Mouse (Mus musculus) frontal cortex, postnatal 14 days (tissue): ENCODE measurements around the gene Gm45713.
A peak's percentile ranks its signal among the peaks of the same experiment; 100 is the strongest.
"Not testable (repeated sequence)": the region's sequence is repeated elsewhere in the genome, so short reads cannot be mapped to it uniquely, and the experiment has no call there.

ENCODE experiments used
- DNase-seq, 2 experiments: peaks; one replicate each; pipeline ENCODE4 v3.0.0; 2022; ENCODE audit warnings: low spot score in 2 of 2

Gene Gm45713

DNA sequence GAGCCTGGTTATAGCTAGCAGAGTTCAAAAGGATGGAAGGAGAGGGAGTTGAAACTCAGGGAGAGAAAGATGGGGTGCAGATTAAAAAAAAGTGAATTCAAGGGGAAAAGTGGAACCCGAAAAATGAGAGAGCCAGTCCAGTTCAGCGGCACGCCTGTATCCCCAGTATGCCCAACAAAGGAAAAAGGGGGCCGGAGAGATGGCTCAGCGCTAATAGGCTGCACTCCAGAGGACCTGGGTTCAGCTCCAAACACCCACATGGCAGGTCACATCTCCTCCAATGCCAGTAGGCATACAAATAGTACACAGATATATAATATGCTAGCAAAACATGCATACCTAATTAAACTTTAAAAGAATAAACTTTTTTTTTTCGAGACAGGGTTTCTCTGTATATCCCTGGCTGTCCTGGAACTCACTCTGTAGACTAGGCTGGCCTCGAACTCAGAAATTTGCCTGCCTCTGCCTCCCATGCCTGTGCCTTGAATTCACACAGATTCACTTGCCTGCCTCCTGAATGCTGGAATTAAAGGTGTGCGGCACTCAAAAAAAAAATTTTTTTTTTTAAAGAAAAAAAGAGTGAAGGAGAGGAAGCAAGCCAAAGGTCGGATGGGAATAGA is 27.1 kb upstream of the Gm45713 start:
- no peak for DNase-seq

- no peak for DNase-seq
Observed at GRCm38 (mm10) chr7:45162551-45162950, 26.5 kb upstream of the Gm45713 start.

DNA sequence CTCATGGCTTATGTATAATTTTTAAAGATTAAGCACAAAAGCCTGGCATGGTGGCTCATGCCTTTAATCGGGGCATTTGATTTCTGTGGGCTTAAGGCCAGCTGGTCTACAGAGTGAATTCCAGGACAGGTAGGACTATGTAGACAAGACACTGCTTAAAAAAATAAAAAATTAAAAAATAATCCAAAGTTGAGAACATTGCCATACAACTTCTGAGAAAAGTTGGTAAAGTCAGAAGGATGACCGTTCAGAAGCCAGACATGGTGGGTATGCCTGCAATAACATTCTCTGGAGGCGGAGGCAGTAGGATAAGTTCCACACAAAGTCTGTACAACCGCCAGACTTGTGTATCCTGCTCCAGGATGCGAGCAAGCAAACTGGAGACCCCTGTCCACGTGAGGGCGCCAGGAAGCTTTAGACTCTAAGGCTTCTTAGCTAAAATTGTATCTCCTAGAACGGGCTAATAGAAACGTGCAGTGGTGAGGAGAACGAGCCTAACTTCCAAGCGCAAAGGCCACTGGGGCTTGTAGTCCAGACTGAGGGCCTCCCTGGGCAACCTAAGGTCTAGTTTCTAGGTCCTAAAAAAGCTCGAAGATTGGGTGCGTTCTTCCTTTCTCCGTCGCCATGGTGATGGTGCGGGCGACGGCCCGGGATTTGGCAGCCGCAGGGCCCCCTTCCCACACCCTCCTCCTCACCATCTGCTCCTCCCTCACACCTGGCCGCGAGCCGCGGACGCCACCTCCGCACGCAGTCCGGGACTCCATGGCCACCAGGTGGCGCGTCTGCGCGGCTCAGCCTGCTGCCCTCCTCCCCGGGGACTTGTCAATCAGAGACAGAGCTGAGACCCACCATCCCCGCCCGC is 25.8 kb upstream of the Gm45713 start:
- peak; percentile 89 to 90 for DNase-seq

DNA sequence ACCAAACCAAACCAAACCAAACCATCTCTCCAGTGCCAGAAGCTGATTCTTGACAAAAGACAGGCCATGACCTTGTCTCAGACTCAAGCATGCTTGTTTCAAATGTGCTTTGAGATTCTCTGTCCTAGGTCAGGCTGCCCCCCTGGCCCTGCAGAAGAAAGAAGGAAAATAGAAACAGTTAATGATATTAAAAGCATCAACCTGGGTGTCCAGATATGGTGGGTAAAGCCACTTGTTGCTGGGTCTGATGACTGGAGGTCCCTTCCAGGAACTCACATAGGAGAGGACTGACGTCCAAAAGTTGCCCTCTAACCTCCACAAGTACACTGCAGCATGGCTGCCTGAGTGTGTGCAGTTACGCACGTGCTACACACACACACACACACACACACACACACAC is 24.8 kb upstream of the Gm45713 start:
- no peak for DNase-seq

DNA sequence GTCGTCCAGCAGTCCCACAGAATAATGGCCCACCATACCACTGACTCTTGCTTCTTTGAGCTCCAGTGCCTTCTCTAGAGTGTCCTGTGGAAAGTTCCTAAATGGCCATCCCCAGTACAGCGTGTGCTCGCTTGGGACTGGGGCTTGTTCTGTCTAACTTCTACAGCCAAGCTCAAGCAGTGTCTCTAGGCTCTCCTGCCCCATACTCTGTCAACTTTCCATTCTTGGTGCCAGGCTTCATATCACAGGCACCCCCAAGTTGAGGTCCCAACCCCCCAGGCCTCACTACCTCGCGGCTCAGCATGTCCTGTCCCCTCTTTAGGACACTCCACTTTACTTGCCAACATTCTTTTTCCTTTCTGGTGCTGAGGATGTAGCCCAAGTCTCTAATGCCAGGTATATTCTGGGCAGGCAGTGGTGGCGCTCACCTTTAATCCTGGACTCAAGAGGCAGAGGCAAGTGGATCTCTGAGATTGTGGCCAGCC is 24.3 kb upstream of the Gm45713 start:
- DNase-seq, result no peak

- no peak for DNase-seq
Observed at GRCm38 (mm10) chr7:45158991-45159390, 23.0 kb upstream of the Gm45713 start.

DNA sequence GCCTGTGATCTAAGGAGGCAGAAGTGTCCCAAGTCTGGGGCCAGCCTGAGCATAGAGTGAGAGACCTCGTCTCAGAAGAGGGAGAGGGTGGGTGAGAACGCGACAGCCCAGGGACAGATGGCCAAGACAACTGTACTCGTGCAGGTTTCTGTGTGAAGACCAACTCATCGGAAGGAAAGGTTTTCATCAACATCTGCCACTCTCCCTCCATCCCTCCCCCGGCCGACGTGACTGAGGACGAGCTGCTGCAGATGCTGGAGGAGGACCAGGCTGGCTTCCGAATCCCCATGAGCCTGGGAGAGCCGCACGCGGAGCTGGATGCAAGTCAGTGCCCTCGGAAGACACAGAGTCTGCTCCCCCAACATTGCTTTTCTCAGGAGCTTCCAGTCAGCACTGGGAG is 21.4 kb upstream of the Gm45713 start:
- DNase-seq, result no peak

DNA sequence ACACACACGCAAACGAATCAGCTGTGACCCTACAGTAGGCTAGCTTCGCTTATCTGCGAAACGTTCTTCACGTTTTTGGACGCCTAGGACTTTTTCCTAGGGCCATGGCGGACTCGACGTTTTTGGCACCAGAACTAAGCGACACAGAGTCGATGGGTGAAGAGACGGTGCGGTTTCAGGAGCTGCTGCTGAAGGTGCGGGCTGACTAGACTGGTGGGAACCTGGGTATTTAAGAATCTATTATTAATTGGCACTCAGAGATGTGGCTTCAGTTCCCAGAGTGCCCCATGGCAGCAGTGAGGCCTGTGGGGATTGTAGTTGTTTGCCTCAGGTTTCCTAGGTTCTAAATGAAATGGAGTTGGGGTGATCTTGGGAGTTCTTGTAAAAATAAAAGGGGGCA is 20.2 kb upstream of the Gm45713 start:
- no peak for DNase-seq

- DNase-seq, result no peak
Observed at GRCm38 (mm10) chr7:45155590-45155989, 19.6 kb upstream of the Gm45713 start.

DNA sequence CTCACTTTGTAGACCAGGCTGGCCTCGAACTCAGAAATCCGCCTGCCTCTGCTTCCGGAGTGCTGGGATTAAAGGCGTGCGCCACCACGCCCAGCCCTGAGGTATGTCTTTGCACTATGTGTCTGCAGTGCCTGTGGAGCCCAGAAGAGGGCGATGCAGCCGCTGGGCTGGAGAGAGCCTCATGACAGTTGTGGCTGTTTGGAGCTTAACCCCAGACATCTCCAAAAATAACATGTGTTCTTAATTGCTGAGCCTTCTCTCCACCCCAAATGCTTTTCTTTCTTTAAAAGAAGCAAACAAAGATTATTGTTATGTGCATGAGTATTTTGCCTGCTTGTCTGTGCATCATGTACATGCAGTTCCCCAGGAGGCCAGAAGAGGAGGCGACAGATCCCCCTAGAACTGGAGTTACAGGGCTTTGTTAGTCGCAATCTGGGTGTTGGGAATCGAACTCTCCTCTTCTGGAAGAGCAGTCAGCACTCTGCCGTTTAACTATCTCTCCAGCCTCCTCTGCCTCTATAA is 19.0 kb upstream of the Gm45713 start:
- DNase-seq, result no peak

GRCm38 (mm10) chr7:45154096-45154992 is 18.3 kb upstream of the Gm45713 start, which contains the start of the genes Pih1d1 and Aldh16a1:
Pih1d1 (plus strand) TSS chr7:45154303.
Aldh16a1 (minus strand) TSS chr7:45154584.
- DNase-seq, result peak; percentile 93 to 97

GRCm38 (mm10) chr7:45153586-45153985 is 17.6 kb upstream of the Gm45713 start:
- DNase-seq, result no peak

- DNase-seq, result not testable (repeated sequence)
Observed at GRCm38 (mm10) chr7:45153052-45153451, 17.0 kb upstream of the Gm45713 start.

DNA sequence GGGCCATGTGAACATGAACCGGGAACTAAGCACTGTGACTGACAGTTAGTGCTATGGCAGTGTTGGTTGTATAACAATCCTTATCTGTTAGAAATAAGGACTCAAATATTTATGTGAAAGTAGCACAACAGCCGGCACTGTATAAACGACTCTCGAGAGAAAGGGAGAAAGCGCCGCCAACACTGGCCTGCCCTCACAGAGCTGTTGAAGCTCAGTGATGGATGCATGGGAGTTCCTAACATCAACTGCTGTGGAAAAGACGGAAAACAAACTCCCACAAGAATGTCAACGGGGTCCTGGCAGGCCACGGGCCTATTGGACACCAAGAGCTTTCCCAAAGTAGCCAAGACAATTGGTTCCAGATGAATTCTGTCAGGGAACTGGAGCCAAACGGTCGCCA is 15.3 kb upstream of the Gm45713 start:
- DNase-seq, result no peak

DNA sequence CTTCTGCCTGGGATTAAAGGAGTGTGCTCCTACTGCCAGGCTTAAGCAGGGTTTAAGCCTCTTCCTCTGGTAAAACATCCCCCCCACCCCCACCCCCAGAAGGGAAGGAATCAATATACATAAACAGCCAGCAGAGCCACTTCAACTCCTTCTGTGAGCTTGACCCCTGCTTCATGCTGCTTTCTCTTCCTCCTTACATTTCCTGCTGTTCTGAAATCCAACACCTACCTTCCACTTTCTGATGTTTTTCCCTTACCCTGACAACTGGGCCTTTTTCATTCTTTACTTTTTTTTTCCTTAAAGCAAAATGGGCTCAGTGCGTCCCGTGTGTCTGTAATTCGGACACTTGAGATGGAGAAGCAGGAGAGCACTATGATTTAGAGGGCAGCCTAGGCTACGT is 14.3 kb upstream of the Gm45713 start:
- DNase-seq, result no peak

- no peak for DNase-seq
Observed at GRCm38 (mm10) chr7:45149545-45149944, 13.5 kb upstream of the Gm45713 start.

GRCm38 (mm10) chr7:45148534-45149098 is 12.6 kb upstream of the Gm45713 start:
- DNase-seq, result no peak

GRCm38 (mm10) chr7:45147899-45148298 is 11.9 kb upstream of the Gm45713 start:
- DNase-seq, result no peak

GRCm38 (mm10) chr7:45147267-45147666 is 11.2 kb upstream of the Gm45713 start:
- no peak for DNase-seq

GRCm38 (mm10) chr7:45145460-45145859 is 9.4 kb upstream of the Gm45713 start:
- DNase-seq, result no peak
